Mouse (Mus musculus) spleen, adult 2 months (tissue): Measurements from ENCODE around the gene Egflam.

Source experiments
- CTCF ChIP-seq: fragments of 200-500 bp; IDR thresholded peaks from 2 replicates; pipeline ENCODE4 v1.5.1; 2011; ENCODE audit warnings: mild to moderate bottlenecking, inconsistent platforms; ENCODE audit not compliant: insufficient read depth, insufficient read length, insufficient replicate concordance; ENCODE audit errors: extremely low read depth
- POLR2A ChIP-seq: fragments of 200-500 bp; IDR thresholded peaks from 2 replicates; pipeline ENCODE4 v1.6.1; 2011; ENCODE audit warnings: low read depth, low read length, inconsistent platforms

- TF ChIP-seq CTCF (no peak), POLR2A (no peak)
Measured at GRCm38 (mm10) chr15:7160321-7160720, 237.9 kb downstream of the Egflam start.
